Mouse (Mus musculus) cerebellum, postnatal 4 days (tissue): ENCODE data around the gene Rtel1.

Experiments
- DNase-seq, 2 experiments: peaks; one replicate each; pipeline ENCODE4 v3.0.0; 2022; ENCODE audit warnings: low spot score in 2 of 2, mixed read lengths in 1 of 2

Rtel1 gene

DNA sequence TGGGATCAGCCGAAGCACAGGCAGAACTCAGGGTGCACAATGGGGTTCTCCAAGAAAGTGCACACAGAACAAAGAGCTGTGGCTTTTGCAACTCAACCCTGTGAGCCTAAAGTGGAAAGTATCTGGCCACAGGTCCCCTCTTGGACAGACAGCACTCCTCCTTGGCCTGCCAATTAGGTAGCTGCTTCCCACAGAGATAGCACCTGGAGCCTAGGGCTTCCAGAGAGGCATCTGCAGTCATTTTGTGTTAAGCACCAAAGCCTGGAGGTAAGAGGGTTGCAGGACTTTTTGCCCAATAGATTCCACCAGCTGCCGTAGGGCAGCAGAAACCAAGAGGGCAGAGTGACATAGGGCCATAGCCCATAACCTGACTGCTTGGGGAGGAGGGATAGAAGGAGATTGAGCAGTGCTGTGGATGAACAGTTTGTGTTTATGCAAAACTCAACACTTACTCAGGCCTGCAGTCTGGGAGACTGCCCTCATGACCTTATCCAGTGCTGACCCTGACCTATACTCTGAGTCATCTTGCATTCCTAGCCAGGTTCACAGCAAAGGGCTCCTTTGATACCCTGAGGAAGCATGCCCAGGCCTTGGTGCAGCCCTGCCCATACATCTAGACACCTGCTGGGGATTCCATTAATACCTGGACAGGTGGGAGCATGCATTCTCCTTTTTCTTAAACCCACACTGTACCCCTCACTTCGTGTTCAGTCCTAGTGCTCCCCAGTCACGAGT, 70.8 kb downstream of the Rtel1 start:
- DNase-seq, result no peak

DNA sequence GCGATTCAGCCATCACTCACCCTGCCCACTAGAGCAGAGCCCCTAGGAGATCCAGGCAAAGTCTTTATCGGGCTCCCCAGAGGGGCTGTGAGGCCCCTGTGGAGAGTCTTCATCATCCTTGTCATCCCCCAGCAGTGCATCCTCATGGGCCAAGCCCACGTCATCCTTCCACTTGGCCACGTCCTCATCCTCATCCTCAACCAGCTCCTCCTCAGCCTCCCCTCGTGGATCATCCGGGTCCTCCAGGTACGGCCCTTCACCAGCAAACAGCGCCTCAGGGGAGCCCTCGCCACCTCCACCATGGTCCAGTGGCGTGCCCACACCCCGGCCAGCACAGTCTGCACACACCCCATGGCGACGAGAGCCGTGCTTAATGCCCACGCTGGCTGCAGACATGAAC, 71.5 kb downstream of the Rtel1 start:
- DNase-seq, result no peak

DNA sequence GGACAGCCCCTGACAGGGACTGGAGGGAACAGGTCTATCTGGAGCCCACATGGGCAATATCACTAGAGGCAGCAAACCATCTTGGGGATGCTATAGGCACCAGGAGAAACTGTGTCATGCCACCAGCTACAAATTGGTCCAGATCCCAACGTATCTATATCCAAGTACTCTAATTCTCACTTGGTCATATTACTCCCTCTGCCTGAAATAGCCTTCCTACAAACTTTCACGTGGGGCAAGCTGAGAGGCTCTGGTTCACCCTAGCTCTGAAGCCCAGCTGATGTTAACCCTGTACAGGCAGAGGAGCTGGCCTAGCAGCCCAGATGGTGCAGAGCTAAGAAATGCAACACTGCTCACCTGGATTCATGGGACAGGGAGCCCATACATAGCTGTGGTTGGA, 72.0 kb downstream of the Rtel1 start:
- no peak for DNase-seq

DNA sequence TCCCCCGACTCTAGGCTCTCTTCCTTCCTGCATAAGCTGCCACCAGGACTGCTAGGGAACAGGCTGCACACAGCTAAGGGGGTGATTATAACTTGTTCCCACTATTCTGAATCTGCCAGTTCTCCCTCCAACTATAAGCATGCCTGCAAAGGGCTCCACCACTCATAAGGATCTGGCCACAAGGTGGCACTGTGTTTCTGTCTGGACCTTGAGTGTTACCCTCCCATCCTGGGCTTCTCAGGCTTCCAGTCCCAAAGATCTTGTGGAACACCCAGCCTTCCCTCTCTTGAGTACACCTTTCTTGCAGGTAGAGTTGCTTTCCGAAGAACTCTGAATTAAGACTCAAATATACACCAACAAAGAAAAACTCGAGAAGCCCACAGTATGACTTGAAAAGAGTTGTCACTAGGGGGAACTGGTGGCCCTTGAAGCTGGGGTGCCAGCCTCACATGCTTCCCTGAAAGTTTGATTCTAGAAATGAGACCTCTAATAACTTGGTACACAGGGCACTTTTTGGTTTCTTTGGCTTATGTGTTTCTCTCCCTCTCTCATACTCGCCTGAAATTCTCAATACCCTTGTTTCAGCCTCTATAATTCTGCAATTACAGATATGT, 73.2 kb downstream of the Rtel1 start:
- DNase-seq, result peak; percentile 79 to 87

DNA sequence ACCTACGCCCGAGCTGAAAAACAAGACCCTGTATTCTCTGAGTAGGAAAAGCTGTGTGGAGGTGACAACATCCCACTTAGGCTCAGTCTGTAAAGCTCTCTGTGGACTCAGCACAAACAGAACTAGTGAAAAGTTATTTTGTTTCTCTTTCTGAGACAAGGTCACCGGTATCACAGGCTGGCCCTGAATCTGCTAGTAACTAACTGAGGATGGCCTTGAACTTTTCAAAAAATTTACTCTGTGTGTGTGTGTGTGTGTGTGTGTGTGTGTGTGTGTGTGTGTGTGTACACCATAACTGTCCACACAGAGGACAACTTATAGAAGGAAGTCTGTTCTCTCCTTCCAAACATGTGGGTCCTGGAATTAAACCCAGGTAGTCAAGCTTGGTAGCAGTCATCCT, 74.5 kb downstream of the Rtel1 start:
- no peak for DNase-seq

DNA sequence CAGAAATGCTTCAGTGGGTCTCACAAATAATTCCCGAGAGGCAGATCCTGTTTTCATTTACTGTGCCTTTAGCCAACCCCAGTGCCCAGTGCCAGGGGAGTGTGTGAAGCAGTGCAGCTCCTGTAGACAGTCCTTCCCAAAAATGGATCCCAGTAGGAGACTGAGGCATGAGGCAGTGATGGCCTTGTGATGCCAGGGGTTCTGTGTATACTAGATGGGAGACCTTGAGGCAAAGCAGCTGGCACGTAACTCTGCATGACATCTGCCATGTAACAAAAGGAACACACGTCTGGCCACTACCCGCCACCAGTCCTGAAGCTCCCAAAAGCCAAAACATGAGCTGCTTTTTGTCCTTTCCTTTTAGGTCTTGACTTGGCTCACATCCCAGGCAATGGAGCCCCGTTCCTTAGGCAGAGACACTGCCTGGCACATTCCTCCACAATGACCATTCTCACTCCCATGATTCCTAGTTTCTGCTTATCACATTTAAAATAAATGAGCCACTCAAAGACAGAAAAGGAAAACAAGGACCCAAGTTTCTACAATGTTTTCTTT, 77.7 kb downstream of the Rtel1 start:
- no peak for DNase-seq

DNA sequence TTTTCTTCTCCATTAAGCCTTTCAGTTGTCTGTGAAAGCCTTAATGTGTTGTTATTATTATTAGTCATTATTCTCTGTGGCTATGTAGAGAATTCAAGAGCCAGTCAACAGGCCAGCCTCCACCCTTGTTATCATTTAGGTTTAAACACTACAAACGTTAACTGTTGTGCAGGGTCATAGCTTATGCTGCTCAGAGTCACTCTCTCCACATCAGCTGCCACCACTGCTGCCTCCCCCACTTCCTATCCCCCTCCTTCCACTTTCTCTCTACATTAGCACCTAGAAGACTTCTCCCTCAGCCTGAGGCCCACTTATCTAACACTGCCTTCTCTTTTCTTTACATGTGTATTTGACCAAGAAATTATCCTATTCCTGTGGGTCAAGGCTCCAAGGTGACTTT, 82.0 kb downstream of the Rtel1 start:
- DNase-seq, result no peak

DNA sequence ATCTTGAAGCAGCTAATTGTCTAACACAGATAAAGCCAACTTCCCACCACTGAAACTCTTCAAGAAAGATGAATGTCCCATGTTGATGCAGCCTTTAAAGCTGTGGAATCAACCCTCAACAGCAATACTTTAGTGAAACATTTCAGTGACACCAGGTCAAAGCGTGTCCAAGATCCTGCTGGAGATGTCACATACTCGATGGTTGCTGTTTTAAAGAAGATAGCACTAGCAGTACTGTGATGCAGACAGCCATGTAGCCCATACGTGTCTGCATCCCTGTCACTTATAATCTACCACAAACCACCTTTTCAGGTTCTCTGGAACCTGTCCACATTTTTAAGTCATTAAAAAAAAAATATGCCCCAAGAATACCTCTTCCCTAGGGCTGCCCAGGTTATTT, 84.2 kb downstream of the Rtel1 start:
- DNase-seq, result no peak
